Mouse (Mus musculus): ENCODE measurements around the gene Ly6g6e. TPM values are rescaled to one million over a fixed set of nuclear protein-coding genes. Genes with fewer than 3 reads are reported as not detected.
A peak's percentile ranks its signal among the peaks of the same experiment; 100 is the strongest.
"Not testable (repeated sequence)": the region's sequence is repeated elsewhere in the genome, so short reads cannot be mapped to it uniquely, and the experiment has no call there.

The Ly6g6e gene
- polyA plus RNA-seq, 1 experiment = 1.3 TPM

DNA sequence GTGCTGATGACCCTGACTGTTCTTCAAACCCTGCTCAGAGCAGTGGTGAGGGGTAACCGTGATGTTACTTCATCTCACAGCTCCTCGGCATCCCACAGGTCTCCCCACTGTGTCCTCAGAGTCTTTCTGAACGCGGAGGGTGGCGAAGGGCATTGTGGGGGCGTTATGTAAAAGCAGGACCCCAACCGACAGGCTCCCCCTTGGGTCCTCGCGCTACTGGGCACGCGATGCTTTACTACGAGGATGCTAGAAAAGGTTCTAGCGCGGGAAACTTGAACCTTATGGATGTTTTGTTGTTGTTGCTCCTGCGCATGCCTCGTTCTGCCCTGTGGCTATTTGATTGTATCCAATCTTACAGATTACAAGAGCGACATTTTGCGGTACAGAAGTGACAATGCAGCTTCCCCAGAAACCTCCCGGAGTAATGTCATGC lies 45.2 kb downstream of the Ly6g6e start, which contains the start of gene Csnk2b:
Gene Csnk2b, minus strand, starts transcription at position 183 of the 433 bp plus-strand sequence.
- no peak for TF ChIP-seq POLR2A (IDR thresholded peaks at IDR 0.05; ENCODE audit: borderline replicate concordance, control insufficient read depth, low read depth, low read length)
- no peak for TF ChIP-seq CTCF (IDR thresholded peaks at IDR 0.05; ENCODE audit: control insufficient read depth, insufficient read depth, low read length)
- Histone ChIP-seq H3K4me3 (replicated peaks; ENCODE audit: control insufficient read depth, low read depth, low read length) (peak within 1 kb of the TSS; percentile 91), H3K4me1 (ENCODE audit: control insufficient read depth, insufficient read depth, low read length) (peaks cover 3% of the 10 kb centered on the region; the same call in 1 of the 2 replicates), H3K27ac (ENCODE audit: control insufficient read depth, insufficient read depth, low read depth, low read length, poor library complexity) (peak within 1 kb of the TSS; percentile 79)
- WGBS = under 1% methylated on average over 19 of the region's 19 CpGs

DNA sequence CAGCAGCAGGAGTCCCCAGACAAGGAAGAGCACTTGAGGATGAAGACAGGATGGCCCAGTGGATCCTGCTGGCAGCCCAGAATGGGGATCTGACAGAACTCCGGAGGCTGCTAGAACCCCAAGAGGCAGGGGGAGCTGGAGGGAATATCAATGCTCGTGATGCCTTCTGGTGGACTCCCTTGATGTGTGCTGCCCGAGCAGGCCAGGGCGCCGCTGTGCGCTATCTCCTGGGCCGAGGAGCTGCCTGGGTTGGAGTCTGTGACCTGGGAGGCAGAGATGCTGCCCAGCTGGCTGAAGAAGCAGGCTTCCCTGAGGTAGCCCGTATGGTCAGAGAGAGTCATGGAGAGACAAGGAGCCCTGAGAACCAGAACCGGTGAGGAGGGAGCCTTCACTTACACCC lies 46.6 kb downstream of the Ly6g6e start:
- H3K27ac ChIP-seq (ENCODE audit: control insufficient read depth, insufficient read depth, low read depth, low read length, poor library complexity); H3K4me3 ChIP-seq (replicated peaks; ENCODE audit: control insufficient read depth, low read depth, low read length); H3K4me1 ChIP-seq (ENCODE audit: control insufficient read depth, insufficient read depth, low read length): not testable (repeated sequence)
- 91% methylated on average over 9 of the region's 9 CpGs for WGBS

DNA sequence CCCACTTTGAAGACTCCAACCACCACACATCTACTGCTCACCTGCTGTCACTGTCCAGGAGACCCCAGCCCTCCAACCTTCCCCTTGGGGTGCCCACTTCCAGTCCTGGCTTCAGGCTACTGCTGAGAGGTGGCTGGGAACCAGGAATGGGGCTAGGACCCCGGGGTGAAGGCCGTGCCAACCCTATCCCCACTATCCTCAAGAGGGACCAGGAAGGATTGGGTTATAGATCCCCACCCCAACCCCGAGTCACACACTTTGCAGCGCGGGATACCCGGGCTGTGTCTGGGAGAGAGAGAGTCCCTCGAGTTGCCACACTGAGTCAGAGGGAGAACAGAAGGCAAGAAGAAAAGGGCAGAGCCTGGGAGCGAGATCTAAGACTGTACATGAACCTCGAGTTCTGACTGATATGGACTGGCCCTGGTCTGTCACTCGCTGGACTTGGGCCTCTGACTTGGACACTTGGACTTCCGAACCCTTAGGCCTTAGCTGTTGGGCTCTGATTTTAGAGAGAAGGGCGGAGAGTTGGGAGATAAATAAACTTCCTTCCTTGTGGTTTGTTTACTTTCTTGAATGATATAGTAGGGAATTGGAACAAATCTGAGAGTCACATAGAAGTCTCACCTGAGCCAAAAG lies 47.7 kb downstream of the Ly6g6e start:
- 89% methylated on average over 12 of the region's 12 CpGs for WGBS
- peak overlapping the region; percentile 50 for H3K27ac ChIP-seq (ENCODE audit: control insufficient read depth, insufficient read depth, low read depth, low read length, poor library complexity)
- not testable (repeated sequence) for H3K4me1 ChIP-seq (ENCODE audit: control insufficient read depth, insufficient read depth, low read length); H3K4me3 ChIP-seq (replicated peaks; ENCODE audit: control insufficient read depth, low read depth, low read length)

DNA sequence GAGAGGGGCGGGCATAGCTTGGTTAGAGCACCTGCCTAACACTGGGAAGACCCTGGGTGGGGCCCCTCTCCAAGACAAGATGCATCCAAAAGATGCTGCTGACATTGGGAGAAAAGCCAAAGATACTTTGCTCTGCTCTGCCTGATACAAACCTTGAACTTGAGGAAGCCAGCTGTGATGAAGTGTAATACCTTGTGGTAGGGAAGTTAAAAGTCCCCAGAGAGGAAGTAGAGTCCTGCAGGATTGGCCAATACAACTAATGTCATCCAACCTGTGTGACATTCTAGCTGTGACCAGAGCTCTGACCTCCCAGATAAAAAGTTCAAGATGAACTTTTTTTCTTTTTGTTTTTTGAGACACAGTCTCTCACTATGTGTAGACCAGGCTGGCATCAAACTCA lies 48.4 kb downstream of the Ly6g6e start:
- WGBS = 78% methylated on average over 1 of the region's 1 CpGs
- Histone ChIP-seq H3K4me1 (ENCODE audit: control insufficient read depth, insufficient read depth, low read length) (peaks cover 3% of the 10 kb centered on the region; the same call in 1 of the 2 replicates), H3K27ac (ENCODE audit: control insufficient read depth, insufficient read depth, low read depth, low read length, poor library complexity) (peak overlapping the region; percentile 50), H3K4me3 (replicated peaks; ENCODE audit: control insufficient read depth, low read depth, low read length) (no peak overlapping the region)
- no peak for TF ChIP-seq POLR2A (IDR thresholded peaks at IDR 0.05; ENCODE audit: borderline replicate concordance, control insufficient read depth, low read depth, low read length)
- no peak for TF ChIP-seq CTCF (IDR thresholded peaks at IDR 0.05; ENCODE audit: control insufficient read depth, insufficient read depth, low read length)

DNA sequence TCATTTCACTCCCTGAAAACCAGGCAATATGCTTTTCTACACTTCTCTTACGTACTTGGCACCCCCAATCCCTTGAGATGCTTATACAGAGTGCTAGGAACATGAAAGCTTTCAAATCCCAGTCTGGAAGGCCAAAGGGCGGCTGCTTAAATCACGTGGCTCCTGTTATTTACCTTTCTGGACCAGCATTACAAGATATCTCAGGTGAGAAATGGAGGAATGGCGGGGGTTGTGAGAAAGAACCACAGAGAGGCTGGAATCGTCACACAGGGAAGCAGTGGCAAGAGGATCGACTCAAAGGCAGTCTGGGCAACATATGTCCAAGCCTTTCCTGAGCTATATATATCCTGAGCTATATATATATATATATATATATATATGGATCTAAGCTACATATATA lies 48.9 kb downstream of the Ly6g6e start:
- 44% methylated on average over 6 of the region's 6 CpGs for WGBS
- H3K27ac ChIP-seq (ENCODE audit: control insufficient read depth, insufficient read depth, low read depth, low read length, poor library complexity) = peak overlapping the region; percentile 5

DNA sequence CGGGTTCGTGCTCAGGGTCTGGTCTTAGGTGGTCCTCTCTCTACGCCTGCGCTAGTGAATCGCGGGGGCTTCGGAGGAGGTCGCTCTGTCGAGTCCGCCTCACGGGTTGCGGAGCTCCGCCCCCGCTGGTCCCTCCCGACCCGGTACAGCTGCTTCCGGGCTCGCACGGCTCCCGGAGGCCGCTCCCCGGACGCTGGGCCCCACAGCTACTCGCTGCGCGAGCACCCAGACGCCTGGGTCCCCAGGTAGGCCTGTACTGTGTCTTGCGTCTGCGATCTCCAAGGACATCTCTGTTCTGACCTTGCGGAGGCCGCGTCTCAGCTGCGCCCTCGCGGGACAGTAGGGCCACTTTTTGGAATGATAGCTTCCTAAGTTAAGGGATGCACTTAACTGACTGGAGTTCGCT lies 49.5 kb downstream of the Ly6g6e start, which contains the start of gene D17H6S53E:
Gene D17H6S53E, plus strand, starts transcription at position 168 of the 406 bp plus-strand sequence.
- under 1% methylated on average over 36 of the region's 36 CpGs for WGBS
- peak within 1 kb of the TSS; percentile 88 for H3K4me3 ChIP-seq (replicated peaks; ENCODE audit: control insufficient read depth, low read depth, low read length)
- peaks cover 2% of the 10 kb centered on the region; the same call in 1 of the 2 replicates for H3K4me1 ChIP-seq (ENCODE audit: control insufficient read depth, insufficient read depth, low read length)
- no peak for TF ChIP-seq CTCF (IDR thresholded peaks at IDR 0.05; ENCODE audit: control insufficient read depth, insufficient read depth, low read length)
- TF ChIP-seq POLR2A (IDR thresholded peaks at IDR 0.05; ENCODE audit: borderline replicate concordance, control insufficient read depth, low read depth, low read length) = peak; percentile 81; the same call in 1 of the 2 replicates
- H3K27ac ChIP-seq (ENCODE audit: control insufficient read depth, insufficient read depth, low read depth, low read length, poor library complexity) = peak within 1 kb of the TSS; percentile 89

More for the DNA sequence above, 48.9 kb downstream of the Ly6g6e start:
- no peak overlapping the region for H3K4me3 ChIP-seq (replicated peaks; ENCODE audit: control insufficient read depth, low read depth, low read length)
- peaks cover 2% of the 10 kb centered on the region; the same call in 1 of the 2 replicates for H3K4me1 ChIP-seq (ENCODE audit: control insufficient read depth, insufficient read depth, low read length)
- TF ChIP-seq POLR2A (IDR thresholded peaks at IDR 0.05; ENCODE audit: borderline replicate concordance, control insufficient read depth, low read depth, low read length) (no peak), CTCF (IDR thresholded peaks at IDR 0.05; ENCODE audit: control insufficient read depth, insufficient read depth, low read length) (no peak)

DNA sequence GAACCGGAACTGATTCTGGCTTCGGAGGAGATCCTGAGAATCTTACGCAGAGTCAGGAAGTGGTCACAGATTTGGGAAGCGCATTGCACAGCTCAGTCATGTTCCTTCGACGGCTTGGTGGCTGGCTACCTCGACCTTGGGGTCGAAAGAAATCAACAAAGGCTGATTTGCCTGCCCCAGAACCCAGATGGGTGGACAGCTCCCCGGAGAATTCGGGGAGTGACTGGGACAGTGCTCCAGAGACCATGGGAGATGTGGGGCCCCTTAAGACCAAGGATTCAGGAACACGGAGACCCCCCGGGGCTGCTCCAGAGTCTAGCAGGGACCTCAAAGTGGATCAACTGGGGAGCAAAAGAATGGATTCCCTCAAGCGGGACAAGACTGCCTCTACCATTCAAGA lies 50.3 kb downstream of the Ly6g6e start:
- Histone ChIP-seq H3K4me1 (ENCODE audit: control insufficient read depth, insufficient read depth, low read length) (peaks cover 2% of the 10 kb centered on the region; the same call in 1 of the 2 replicates), H3K27ac (ENCODE audit: control insufficient read depth, insufficient read depth, low read depth, low read length, poor library complexity) (peak overlapping the region; percentile 89), H3K4me3 (replicated peaks; ENCODE audit: control insufficient read depth, low read depth, low read length) (peak overlapping the region; percentile 88)
- no peak for TF ChIP-seq CTCF (IDR thresholded peaks at IDR 0.05; ENCODE audit: control insufficient read depth, insufficient read depth, low read length)
- no peak for TF ChIP-seq POLR2A (IDR thresholded peaks at IDR 0.05; ENCODE audit: borderline replicate concordance, control insufficient read depth, low read depth, low read length)
- 36% methylated on average over 13 of the region's 13 CpGs for WGBS

Other genes starting within 250 kb of the Ly6g6e start
- gene Stk19, start 240.0 kb upstream of the Ly6g6e start, polyA plus RNA-seq (2011; ENCODE audit: insufficient read depth, insufficient read length, low replicate concordance, missing spikeins) = 44.0 and 63.6 TPM in 2 replicates
- 52.4 and 73.3 TPM in 2 replicates for gene Dxo, start 239.9 kb upstream of the Ly6g6e start, polyA plus RNA-seq (2011; ENCODE audit: insufficient read depth, insufficient read length, low replicate concordance, missing spikeins)
- gene Skiv2l, start 226.7 kb upstream of the Ly6g6e start, polyA plus RNA-seq (2011; ENCODE audit: insufficient read depth, insufficient read length, low replicate concordance, missing spikeins) = 31.0 and 67.7 TPM in 2 replicates
- 13.1 and 42.2 TPM in 2 replicates for gene Nelfe, start 226.5 kb upstream of the Ly6g6e start, polyA plus RNA-seq (2011; ENCODE audit: insufficient read depth, insufficient read length, low replicate concordance, missing spikeins)
- gene Cfb, start 214.4 kb upstream of the Ly6g6e start, polyA plus RNA-seq (2011; ENCODE audit: insufficient read depth, insufficient read length, low replicate concordance, missing spikeins) = 8.4 and 14.5 TPM in 2 replicates
- gene Zbtb12, start 197.4 kb upstream of the Ly6g6e start, polyA plus RNA-seq (2011; ENCODE audit: insufficient read depth, insufficient read length, low replicate concordance, missing spikeins) = 2.8 and 5.7 TPM in 2 replicates
- gene Gm20547, start 194.9 kb upstream of the Ly6g6e start, polyA plus RNA-seq (2011; ENCODE audit: insufficient read depth, insufficient read length, low replicate concordance, missing spikeins) = 2.0 TPM in 1 of 2 replicates, not detected in the other
- gene C2, start 178.6 kb upstream of the Ly6g6e start, polyA plus RNA-seq (2011; ENCODE audit: insufficient read depth, insufficient read length, low replicate concordance, missing spikeins) = 3.7 and 5.9 TPM in 2 replicates
- gene Ehmt2, start 178.4 kb upstream of the Ly6g6e start, polyA plus RNA-seq (2011; ENCODE audit: insufficient read depth, insufficient read length, low replicate concordance, missing spikeins) = 60.6 and 104 TPM in 2 replicates
- gene Slc44a4, start 162.4 kb upstream of the Ly6g6e start, polyA plus RNA-seq (2011; ENCODE audit: insufficient read depth, insufficient read length, low replicate concordance, missing spikeins) = 1.3 TPM in 1 of 2 replicates, not detected in the other
- 18.1 and 33.6 TPM in 2 replicates for gene Neu1, start 145.6 kb upstream of the Ly6g6e start, polyA plus RNA-seq (2011; ENCODE audit: insufficient read depth, insufficient read length, low replicate concordance, missing spikeins)
- 1.3 and 5.5 TPM in 2 replicates for gene Hspa1b, start 117.7 kb upstream of the Ly6g6e start, polyA plus RNA-seq (2011; ENCODE audit: insufficient read depth, insufficient read length, low replicate concordance, missing spikeins)
- gene Gm20481, start 107.0 kb upstream of the Ly6g6e start, polyA plus RNA-seq (2011; ENCODE audit: insufficient read depth, insufficient read length, low replicate concordance, missing spikeins) = not detected in 2 replicates
- gene Hspa1a, start 104.7 kb upstream of the Ly6g6e start, polyA plus RNA-seq (2011; ENCODE audit: insufficient read depth, insufficient read length, low replicate concordance, missing spikeins) = 1.9 TPM in 1 of 2 replicates, not detected in the other
- not detected in 2 replicates for gene Hspa1l, start 104.2 kb upstream of the Ly6g6e start, polyA plus RNA-seq (2011; ENCODE audit: insufficient read depth, insufficient read length, low replicate concordance, missing spikeins)
- gene Lsm2, start 95.0 kb upstream of the Ly6g6e start, polyA plus RNA-seq (2011; ENCODE audit: insufficient read depth, insufficient read length, low replicate concordance, missing spikeins) = 70.0 and 84.5 TPM in 2 replicates
- gene Vars, start 75.9 kb upstream of the Ly6g6e start, polyA plus RNA-seq (2011; ENCODE audit: insufficient read depth, insufficient read length, low replicate concordance, missing spikeins) = 117 and 158 TPM in 2 replicates
- 0.77 and 1.2 TPM in 2 replicates for gene Vwa7, start 60.3 kb upstream of the Ly6g6e start, polyA plus RNA-seq (2011; ENCODE audit: insufficient read depth, insufficient read length, low replicate concordance, missing spikeins)
- gene Sapcd1, start 48.9 kb upstream of the Ly6g6e start, polyA plus RNA-seq (2011; ENCODE audit: insufficient read depth, insufficient read length, low replicate concordance, missing spikeins) = 18.9 and 31.7 TPM in 2 replicates
- 12.1 and 17.2 TPM in 2 replicates for gene Msh5, start 30.2 kb upstream of the Ly6g6e start, polyA plus RNA-seq (2011; ENCODE audit: insufficient read depth, insufficient read length, low replicate concordance, missing spikeins)
- 76.2 and 141 TPM in 2 replicates for gene Clic1, start 26.9 kb upstream of the Ly6g6e start, polyA plus RNA-seq (2011; ENCODE audit: insufficient read depth, insufficient read length, low replicate concordance, missing spikeins)
- gene Ddah2, start 17.9 kb upstream of the Ly6g6e start, polyA plus RNA-seq (2011; ENCODE audit: insufficient read depth, insufficient read length, low replicate concordance, missing spikeins) = 12.5 and 15.2 TPM in 2 replicates
- 1.6 and 1.7 TPM in 2 replicates for gene Ly6g6c, start 11.5 kb upstream of the Ly6g6e start, polyA plus RNA-seq (2011; ENCODE audit: insufficient read depth, insufficient read length, low replicate concordance, missing spikeins)
- gene Mpig6b, start 10.7 kb upstream of the Ly6g6e start, polyA plus RNA-seq (2011; ENCODE audit: insufficient read depth, insufficient read length, low replicate concordance, missing spikeins) = 16.5 and 35.6 TPM in 2 replicates
- gene Ly6g6d, start 1.2 kb downstream of the Ly6g6e start, polyA plus RNA-seq (2011; ENCODE audit: insufficient read depth, insufficient read length, low replicate concordance, missing spikeins) = 9.2 and 26.2 TPM in 2 replicates
- 14.3 and 53.1 TPM in 2 replicates for gene Ly6g6f, start 8.7 kb downstream of the Ly6g6e start, polyA plus RNA-seq (2011; ENCODE audit: insufficient read depth, insufficient read length, low replicate concordance, missing spikeins)
- 48.7 and 73.1 TPM in 2 replicates for gene Abhd16a, start 12.4 kb downstream of the Ly6g6e start, polyA plus RNA-seq (2011; ENCODE audit: insufficient read depth, insufficient read length, low replicate concordance, missing spikeins)
- not detected in 2 replicates for gene Ly6g5c, start 31.4 kb downstream of the Ly6g6e start, polyA plus RNA-seq (2011; ENCODE audit: insufficient read depth, insufficient read length, low replicate concordance, missing spikeins)
- gene Ly6g5b, start 38.5 kb downstream of the Ly6g6e start, polyA plus RNA-seq (2011; ENCODE audit: insufficient read depth, insufficient read length, low replicate concordance, missing spikeins) = 3.4 and 4.7 TPM in 2 replicates
- 29.8 and 39.0 TPM in 2 replicates for gene Gpank1, start 44.6 kb downstream of the Ly6g6e start, polyA plus RNA-seq (2011; ENCODE audit: insufficient read depth, insufficient read length, low replicate concordance, missing spikeins)
- 155 and 166 TPM in 2 replicates for gene Csnk2b, start 45.2 kb downstream of the Ly6g6e start, polyA plus RNA-seq (2011; ENCODE audit: insufficient read depth, insufficient read length, low replicate concordance, missing spikeins)
- 6.8 and 20.2 TPM in 2 replicates for gene D17H6S53E, start 49.5 kb downstream of the Ly6g6e start, polyA plus RNA-seq (2011; ENCODE audit: insufficient read depth, insufficient read length, low replicate concordance, missing spikeins)
- gene Apom, start 55.1 kb downstream of the Ly6g6e start, polyA plus RNA-seq (2011; ENCODE audit: insufficient read depth, insufficient read length, low replicate concordance, missing spikeins) = 6.0 TPM in 1 of 2 replicates, not detected in the other
- gene Bag6, start 58.3 kb downstream of the Ly6g6e start, polyA plus RNA-seq (2011; ENCODE audit: insufficient read depth, insufficient read length, low replicate concordance, missing spikeins) = 104 and 195 TPM in 2 replicates
- gene Prrc2a, start 88.0 kb downstream of the Ly6g6e start, polyA plus RNA-seq (2011; ENCODE audit: insufficient read depth, insufficient read length, low replicate concordance, missing spikeins) = 208 and 214 TPM in 2 replicates
- 48.9 and 51.7 TPM in 2 replicates for gene Aif1, start 99.2 kb downstream of the Ly6g6e start, polyA plus RNA-seq (2011; ENCODE audit: insufficient read depth, insufficient read length, low replicate concordance, missing spikeins)
- 50.4 and 139 TPM in 2 replicates for gene Lst1, start 111.5 kb downstream of the Ly6g6e start, polyA plus RNA-seq (2011; ENCODE audit: insufficient read depth, insufficient read length, low replicate concordance, missing spikeins)
- gene Ltb, start 117.5 kb downstream of the Ly6g6e start, polyA plus RNA-seq (2011; ENCODE audit: insufficient read depth, insufficient read length, low replicate concordance, missing spikeins) = 38.6 and 66.2 TPM in 2 replicates
- 3.2 and 7.4 TPM in 2 replicates for gene Tnf, start 125.1 kb downstream of the Ly6g6e start, polyA plus RNA-seq (2011; ENCODE audit: insufficient read depth, insufficient read length, low replicate concordance, missing spikeins)
- gene Lta, start 128.4 kb downstream of the Ly6g6e start, polyA plus RNA-seq (2011; ENCODE audit: insufficient read depth, insufficient read length, low replicate concordance, missing spikeins) = 3.5 and 4.4 TPM in 2 replicates
- not detected in 2 replicates for gene Gm16181, start 143.9 kb downstream of the Ly6g6e start, polyA plus RNA-seq (2011; ENCODE audit: insufficient read depth, insufficient read length, low replicate concordance, missing spikeins)
- gene Atp6v1g2, start 156.8 kb downstream of the Ly6g6e start, polyA plus RNA-seq (2011; ENCODE audit: insufficient read depth, insufficient read length, low replicate concordance, missing spikeins) = 4.1 and 9.9 TPM in 2 replicates
- gene Nfkbil1, start 158.9 kb downstream of the Ly6g6e start, polyA plus RNA-seq (2011; ENCODE audit: insufficient read depth, insufficient read length, low replicate concordance, missing spikeins) = 9.9 and 24.9 TPM in 2 replicates
- 275 and 374 TPM in 2 replicates for gene Ddx39b, start 164.8 kb downstream of the Ly6g6e start, polyA plus RNA-seq (2011; ENCODE audit: insufficient read depth, insufficient read length, low replicate concordance, missing spikeins)
- 399 and 727 TPM in 2 replicates for gene H2-D1, start 185.8 kb downstream of the Ly6g6e start, polyA plus RNA-seq (2011; ENCODE audit: insufficient read depth, insufficient read length, low replicate concordance, missing spikeins)
- gene H2-Q1, start 243.5 kb downstream of the Ly6g6e start, polyA plus RNA-seq (2011; ENCODE audit: insufficient read depth, insufficient read length, low replicate concordance, missing spikeins) = not detected in 2 replicates

Data from bone marrow, adult 2 months (tissue).